Mouse (Mus musculus) testis, postnatal 14 days (tissue): ENCODE results near the gene Ndufab1.

ENCODE experiments used
- DNase-seq: peaks from one replicate; pipeline ENCODE4 v3.0.0; 2021; ENCODE audit warnings: low spot score

The Ndufab1 gene

GRCm38 (mm10) chr7:122067517-122068381 is 33.9 kb downstream of the Ndufab1 start:
- DNase-seq: no peak

- peak; percentile 97 for DNase-seq
Measured at GRCm38 (mm10) chr7:122066945-122067516, 34.7 kb downstream of the Ndufab1 start, which contains the start of the genes Ubfd1 and Ears2. Ubfd1 (plus strand) TSS chr7:122067175. Ears2 (minus strand) TSS chr7:122067263.

- DNase-seq: no peak
Measured at GRCm38 (mm10) chr7:122066102-122066944, 35.4 kb downstream of the Ndufab1 start.

- no peak for DNase-seq
Measured at GRCm38 (mm10) chr7:122065656-122066055, 36.0 kb downstream of the Ndufab1 start.

GRCm38 (mm10) chr7:122056633-122057032 is 45.1 kb downstream of the Ndufab1 start:
- DNase-seq: no peak

- DNase-seq: no peak
Measured at GRCm38 (mm10) chr7:122050834-122051233, 50.9 kb downstream of the Ndufab1 start.

GRCm38 (mm10) chr7:122048191-122048590 is 53.5 kb downstream of the Ndufab1 start:
- no peak for DNase-seq

- no peak for DNase-seq
Measured at GRCm38 (mm10) chr7:122046813-122047212, 54.9 kb downstream of the Ndufab1 start.

GRCm38 (mm10) chr7:122045711-122046110 is 56.0 kb downstream of the Ndufab1 start:
- no peak for DNase-seq

- peak; percentile 29 for DNase-seq
Measured at GRCm38 (mm10) chr7:122045181-122045634, 56.5 kb downstream of the Ndufab1 start.

- DNase-seq: no peak
Measured at GRCm38 (mm10) chr7:122044106-122044505, 57.6 kb downstream of the Ndufab1 start.
